Mouse (Mus musculus): ENCODE results near the gene Map3k7.
"Not testable (repeated sequence)": the region's sequence is repeated elsewhere in the genome, so short reads cannot be mapped to it uniquely, and the experiment has no call there.

Gene Map3k7

GRCm38 (mm10) chr4:31981863-31982262 lies 18.0 kb downstream of the Map3k7 start:
- CTCF ChIA-PET: no interaction called here

- CTCF ChIA-PET: no interaction called here
Measured at GRCm38 (mm10) chr4:31993386-31993785, 29.5 kb downstream of the Map3k7 start.

GRCm38 (mm10) chr4:31993865-31994264 lies 30.0 kb downstream of the Map3k7 start:
- CTCF ChIA-PET: no interaction called here

- CTCF ChIA-PET: no interaction called here
Measured at GRCm38 (mm10) chr4:32001498-32001897, 37.6 kb downstream of the Map3k7 start.

- CTCF ChIA-PET: no interaction called here
Measured at GRCm38 (mm10) chr4:32004773-32005591, 41.1 kb downstream of the Map3k7 start.

GRCm38 (mm10) chr4:32007174-32007573 lies 43.3 kb downstream of the Map3k7 start:
- CTCF ChIA-PET: no interaction called here

- CTCF ChIA-PET: no interaction called here
Measured at GRCm38 (mm10) chr4:32008095-32008494, 44.2 kb downstream of the Map3k7 start.

GRCm38 (mm10) chr4:32010808-32011207 lies 46.9 kb downstream of the Map3k7 start:
- CTCF ChIA-PET: no interaction called here

- CTCF ChIA-PET: no interaction called here
Measured at GRCm38 (mm10) chr4:32011218-32011973, 47.5 kb downstream of the Map3k7 start.

- CTCF ChIA-PET: no interaction called here
Measured at GRCm38 (mm10) chr4:32021131-32021530, 57.2 kb downstream of the Map3k7 start.

GRCm38 (mm10) chr4:32022321-32022720 lies 58.4 kb downstream of the Map3k7 start:
- CTCF ChIA-PET: interaction anchor here (0.7 kb wide), 1 partner anchor 439 kb away, joined by 5 read pairs; no protein-coding TSS in a partner anchor

GRCm38 (mm10) chr4:32024170-32024569 lies 60.3 kb downstream of the Map3k7 start:
- CTCF ChIA-PET: not testable (repeated sequence)

- CTCF ChIA-PET: no interaction called here
Measured at GRCm38 (mm10) chr4:32025105-32025504, 61.2 kb downstream of the Map3k7 start.

- CTCF ChIA-PET: no interaction called here
Measured at GRCm38 (mm10) chr4:32027094-32027493, 63.2 kb downstream of the Map3k7 start.

- CTCF ChIA-PET: no interaction called here
Measured at GRCm38 (mm10) chr4:32037267-32037666, 73.4 kb downstream of the Map3k7 start.

- CTCF ChIA-PET: interaction anchor here (0.7 kb wide), 1 partner anchor 67 kb away, joined by 4 read pairs; no protein-coding TSS in a partner anchor
Measured at GRCm38 (mm10) chr4:32041741-32042452, 78.0 kb downstream of the Map3k7 start.

GRCm38 (mm10) chr4:32045234-32045633 lies 81.3 kb downstream of the Map3k7 start:
- CTCF ChIA-PET: no interaction called here

GRCm38 (mm10) chr4:32049824-32050223 lies 85.9 kb downstream of the Map3k7 start:
- CTCF ChIA-PET: no interaction called here

- CTCF ChIA-PET: interaction anchor here (0.7 kb wide), 1 partner anchor 39 kb away, joined by 6 read pairs; no protein-coding TSS in a partner anchor
Measured at GRCm38 (mm10) chr4:32053171-32053570, 89.3 kb downstream of the Map3k7 start.

- CTCF ChIA-PET: no interaction called here
Measured at GRCm38 (mm10) chr4:32055151-32056052, 91.5 kb downstream of the Map3k7 start.

- CTCF ChIA-PET: interaction anchor here (0.7 to 1.1 kb wide), 3 partner anchors 10 to 517 kb away, joined by 3 to 8 read pairs (median 3); no protein-coding TSS in a partner anchor
Measured at GRCm38 (mm10) chr4:32056441-32056840, 92.5 kb downstream of the Map3k7 start.
